Mouse (Mus musculus) heart, embryonic 10.5 days (tissue): ENCODE results near the gene Ccdc162. TPM values are rescaled to one million over a fixed set of nuclear protein-coding genes. Genes with fewer than 3 reads are reported as not detected.

Experiments used
- DNase-seq: peaks from one replicate; pipeline ENCODE4 v3.0.0-alpha.2; 2017; ENCODE audit warnings: low spot score
- H3K27ac ChIP-seq: fragments of 300-500 bp; sonication (generic); 2 replicates; pipeline ENCODE4 v1.5.1; 2016; ENCODE audit warnings: mild to moderate bottlenecking
- H3K27me3 ChIP-seq: fragments of 300-500 bp; sonication (generic); 2 replicates; pipeline ENCODE4 v1.6.1; 2016; ENCODE audit warnings: mild to moderate bottlenecking; ENCODE audit not compliant: poor library complexity, insufficient read depth, severe bottlenecking
- H3K36me3 ChIP-seq: fragments of 300-500 bp; sonication (generic); 2 replicates; pipeline ENCODE4 v1.6.1; 2016; ENCODE audit warnings: mild to moderate bottlenecking, moderate library complexity
- H3K4me1 ChIP-seq: fragments of 300-500 bp; sonication (generic); 2 replicates; pipeline ENCODE4 v1.6.1; 2016; ENCODE audit warnings: mild to moderate bottlenecking
- H3K4me3 ChIP-seq: fragments of 300-500 bp; sonication (generic); 2 replicates; pipeline ENCODE4 v1.5.1; 2016; ENCODE audit warnings: mild to moderate bottlenecking, moderate library complexity
- H3K9me3 ChIP-seq: fragments of 300-500 bp; sonication (generic); 2 replicates; pipeline ENCODE4 v1.6.1; 2016; ENCODE audit warnings: mild to moderate bottlenecking, moderate library complexity
- WGBS: fragments of 180-500 bp; shearing (Covaris S2); methylation state at CpG from one replicate; pipeline ENCODE4 v1.1.7; 2016; 5-methylcytosine and 5-hydroxymethylcytosine counted together
- polyA plus RNA-seq: library from polyadenylated mRNA; unstranded; fragments of >200 nt; fragmentation: Nextera tagmentation; extraction: Ambion mirVana; gene quantifications from 2 replicates; pipeline ENCODE4 v1.2.1, GENCODE M21; 2016

The Ccdc162 gene
- polyA plus RNA-seq, 1 experiment from 2014 or later = 0.40 TPM

DNA sequence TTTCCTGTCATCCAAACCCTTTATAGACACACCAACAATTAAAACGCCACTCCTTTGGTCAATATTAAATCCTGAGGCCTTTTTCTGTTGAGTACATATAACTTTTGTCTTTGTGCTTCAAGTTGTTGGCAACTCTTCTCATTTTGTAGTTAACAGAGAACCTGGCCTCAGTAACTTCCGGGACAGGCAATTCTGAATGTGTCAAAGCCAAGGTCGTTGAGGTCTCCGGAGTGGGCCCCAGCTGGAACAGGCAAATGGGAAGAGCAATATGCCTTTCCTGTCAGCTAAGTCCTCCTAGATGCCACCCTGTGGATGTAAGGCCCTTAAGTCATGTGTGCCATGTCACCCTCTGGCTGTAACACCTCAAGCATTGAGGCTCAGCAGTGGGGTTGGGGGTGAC, 136.0 kb downstream of the Ccdc162 start:
- Histone ChIP-seq H3K27me3 (no peaks in the 10 kb centered on the region), H3K36me3 (no peaks in the 10 kb centered on the region), H3K9me3 (no peaks in the 10 kb centered on the region), H3K4me3 (no peak overlapping the region), H3K4me1 (peaks cover 23% of the 10 kb centered on the region; the same call in 1 of the 2 replicates), H3K27ac (peak overlapping the region; percentile 54)
- no peak for DNase-seq
- WGBS = 53% methylated on average over 4 of the region's 4 CpGs

DNA sequence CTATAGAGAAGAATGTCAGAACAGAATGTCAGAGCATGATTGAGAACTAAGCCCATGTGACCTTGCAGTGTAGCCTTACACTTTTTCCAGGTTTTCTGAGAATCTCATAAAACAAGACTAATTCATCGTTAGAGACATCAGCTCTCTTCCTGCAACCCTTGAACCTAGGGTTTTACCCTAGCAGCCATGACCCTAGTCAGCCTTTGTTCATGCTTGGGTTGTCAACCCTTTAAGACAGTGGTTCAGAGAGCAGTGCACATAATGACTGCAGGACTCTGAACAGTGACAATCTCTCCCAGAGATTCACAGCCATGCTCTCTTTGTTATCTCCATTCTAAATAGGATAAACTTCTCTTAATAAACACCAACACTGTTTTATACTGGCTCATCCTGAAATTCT, 137.9 kb downstream of the Ccdc162 start:
- no peak overlapping the region for H3K27ac ChIP-seq
- H3K9me3 ChIP-seq = no peaks in the 10 kb centered on the region
- no peaks in the 10 kb centered on the region for H3K36me3 ChIP-seq
- H3K4me3 ChIP-seq = no peak overlapping the region
- no peak for DNase-seq
- H3K27me3 ChIP-seq = no peaks in the 10 kb centered on the region
- WGBS = 80% methylated on average over 1 of the region's 1 CpGs
- H3K4me1 ChIP-seq = peaks cover 29% of the 10 kb centered on the region

DNA sequence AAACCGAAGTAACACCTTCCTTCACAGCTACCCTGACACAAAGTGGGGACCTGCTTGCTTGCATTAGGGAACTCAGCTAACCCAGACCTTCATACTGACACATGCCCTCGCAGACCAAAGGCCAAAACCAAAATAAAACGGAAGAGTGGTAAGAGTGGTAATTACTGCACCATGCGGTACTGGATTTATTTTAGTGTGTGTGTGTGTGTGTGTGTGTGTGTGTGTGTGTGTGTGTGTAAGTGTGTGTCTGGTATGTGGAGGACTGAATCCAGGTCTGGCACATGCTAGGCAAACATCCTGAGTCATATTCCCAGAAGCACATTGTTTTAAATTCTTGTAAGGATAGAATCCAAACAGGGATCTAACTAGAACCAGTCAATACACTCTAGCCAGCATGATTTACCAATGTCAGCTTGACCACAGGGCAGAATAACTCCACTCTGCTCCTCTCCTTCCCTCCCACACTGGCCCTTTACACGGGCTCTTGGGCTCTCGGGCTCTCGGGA, 140.1 kb downstream of the Ccdc162 start:
- no peak for DNase-seq
- Histone ChIP-seq H3K27ac (no peak overlapping the region; the same call in 1 of the 2 replicates), H3K4me3 (no peak overlapping the region), H3K27me3 (no peaks in the 10 kb centered on the region), H3K9me3 (no peaks in the 10 kb centered on the region), H3K4me1 (peaks cover 36% of the 10 kb centered on the region), H3K36me3 (no peaks in the 10 kb centered on the region)
- 80% methylated on average over 7 of the region's 7 CpGs for WGBS

DNA sequence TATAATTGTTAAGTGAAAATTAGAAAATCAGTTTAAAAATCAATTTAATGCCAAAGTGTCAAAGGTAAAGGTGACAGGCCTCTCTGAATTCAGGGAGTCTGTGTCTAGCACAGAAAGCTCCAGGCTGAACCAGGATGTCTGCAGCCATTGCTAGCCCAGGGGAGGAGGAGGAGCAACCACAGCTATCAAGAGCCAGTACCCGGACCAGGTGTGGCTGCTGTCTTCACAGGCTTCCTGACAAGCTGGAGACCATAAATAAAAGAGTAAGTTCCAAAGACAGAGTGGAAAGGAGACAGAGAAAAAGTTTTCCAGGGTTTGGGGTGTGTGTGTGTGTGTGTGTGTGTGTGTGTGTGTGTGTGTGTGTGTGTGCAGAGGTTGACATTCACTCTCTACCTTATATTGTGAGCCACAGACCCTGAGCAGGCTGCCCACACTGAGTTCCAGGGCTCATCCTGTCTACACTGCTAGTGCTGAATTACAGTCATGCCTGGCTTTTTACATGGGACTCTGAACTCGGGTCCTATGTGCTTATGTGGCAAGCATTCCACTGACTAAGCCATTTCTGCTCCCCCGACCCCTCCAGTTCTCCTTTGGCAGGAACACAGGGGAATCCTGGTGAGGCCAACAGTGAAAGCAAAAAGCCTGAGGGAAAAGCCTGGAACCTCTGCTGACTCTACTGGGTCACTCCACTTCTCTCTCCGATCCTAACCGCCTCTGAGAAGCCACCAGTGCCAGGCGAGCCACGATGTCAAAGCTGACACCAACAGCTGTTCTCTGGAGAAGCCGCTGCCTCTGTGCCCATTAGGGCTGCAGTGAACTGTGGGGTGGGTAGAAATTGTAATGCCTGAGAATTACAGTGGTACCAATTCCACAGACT, 140.7 kb downstream of the Ccdc162 start:
- WGBS = 71% methylated on average over 8 of the region's 8 CpGs
- H3K27ac ChIP-seq = no peak overlapping the region; the same call in 1 of the 2 replicates
- H3K4me1 ChIP-seq = peaks cover 32% of the 10 kb centered on the region
- no peak overlapping the region for H3K4me3 ChIP-seq
- no peaks in the 10 kb centered on the region for H3K36me3 ChIP-seq
- H3K27me3 ChIP-seq = no peaks in the 10 kb centered on the region
- no peak for DNase-seq
- no peaks in the 10 kb centered on the region for H3K9me3 ChIP-seq

DNA sequence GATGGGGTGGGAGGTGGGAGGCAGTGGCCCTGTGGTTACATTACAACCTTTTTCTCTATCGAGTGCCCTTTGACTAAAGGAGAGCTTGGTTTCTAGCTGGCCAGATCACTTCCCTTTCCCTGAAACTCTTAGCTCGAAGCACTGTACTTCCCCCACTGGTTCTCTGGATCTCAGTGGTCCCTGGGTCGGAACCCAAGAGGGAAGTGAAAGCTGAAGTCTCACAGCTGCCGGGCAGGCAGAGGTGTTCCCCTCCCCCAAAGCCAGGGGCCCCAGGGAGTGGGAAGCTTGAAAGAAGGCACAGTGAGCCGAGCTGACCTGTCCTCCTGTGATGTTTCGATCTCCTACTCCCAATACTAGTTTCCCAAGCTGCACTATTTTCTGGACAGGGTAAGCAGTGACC, 143.2 kb downstream of the Ccdc162 start:
- H3K9me3 ChIP-seq = no peaks in the 10 kb centered on the region
- peaks cover 28% of the 10 kb centered on the region for H3K4me1 ChIP-seq
- H3K36me3 ChIP-seq = no peaks in the 10 kb centered on the region
- no peaks in the 10 kb centered on the region for H3K27me3 ChIP-seq
- 9% methylated on average over 6 of the region's 6 CpGs for WGBS
- no peak for DNase-seq
- H3K27ac ChIP-seq = peak overlapping the region; percentile 77
- H3K4me3 ChIP-seq = peak overlapping the region; percentile 31

DNA sequence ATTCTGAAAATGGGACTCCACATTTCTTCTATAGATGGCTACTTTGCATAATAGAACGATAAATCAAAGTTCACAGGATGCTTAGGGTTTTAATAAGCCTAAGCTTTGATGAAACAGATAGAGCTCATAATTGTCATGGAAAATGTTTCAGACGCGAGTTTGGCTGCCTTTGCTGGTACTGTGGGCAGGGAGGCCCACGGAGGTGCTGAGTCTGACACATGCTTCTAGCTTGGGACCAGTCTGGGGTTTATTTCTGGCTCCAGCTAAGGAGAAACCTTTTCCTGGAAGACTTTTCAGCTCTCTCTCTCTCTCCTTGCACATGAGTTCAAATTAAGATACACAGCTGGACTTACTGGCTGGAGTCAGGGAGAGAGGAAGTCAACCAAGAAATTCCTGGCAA, 144.2 kb downstream of the Ccdc162 start:
- 75% methylated on average over 4 of the region's 4 CpGs for WGBS

DNA sequence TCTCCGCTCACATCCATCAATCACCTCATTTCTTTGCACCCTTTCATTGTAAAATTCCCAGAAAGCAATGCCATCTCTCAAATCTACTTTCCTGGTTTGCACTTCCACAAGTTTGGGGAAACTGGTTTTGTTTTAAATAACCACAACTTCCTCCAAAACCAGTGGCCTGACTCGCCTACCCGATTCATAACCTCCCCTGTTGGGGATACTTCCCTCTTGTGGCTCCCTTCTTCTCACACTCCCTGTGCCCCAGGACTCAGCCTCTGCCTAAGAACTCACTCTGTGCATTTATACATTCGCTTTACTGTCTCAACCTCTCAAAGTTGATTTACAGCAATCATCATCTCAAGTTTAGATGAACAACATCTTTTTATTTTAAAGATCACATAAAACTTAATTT, 145.4 kb downstream of the Ccdc162 start:
- WGBS = 82% methylated on average over 4 of the region's 4 CpGs
- no peaks in the 10 kb centered on the region for H3K27me3 ChIP-seq
- no peak overlapping the region for H3K27ac ChIP-seq
- no peak overlapping the region for H3K4me3 ChIP-seq
- H3K4me1 ChIP-seq = peaks cover 28% of the 10 kb centered on the region
- DNase-seq = no peak
- H3K9me3 ChIP-seq = no peaks in the 10 kb centered on the region
- no peaks in the 10 kb centered on the region for H3K36me3 ChIP-seq

More for the DNA sequence above, 144.2 kb downstream of the Ccdc162 start:
- Histone ChIP-seq H3K4me1 (peaks cover 28% of the 10 kb centered on the region), H3K27ac (peak overlapping the region; percentile 77; the same call in 1 of the 2 replicates), H3K9me3 (no peaks in the 10 kb centered on the region), H3K36me3 (no peaks in the 10 kb centered on the region), H3K27me3 (no peaks in the 10 kb centered on the region), H3K4me3 (no peak overlapping the region)
- DNase-seq = no peak

DNA sequence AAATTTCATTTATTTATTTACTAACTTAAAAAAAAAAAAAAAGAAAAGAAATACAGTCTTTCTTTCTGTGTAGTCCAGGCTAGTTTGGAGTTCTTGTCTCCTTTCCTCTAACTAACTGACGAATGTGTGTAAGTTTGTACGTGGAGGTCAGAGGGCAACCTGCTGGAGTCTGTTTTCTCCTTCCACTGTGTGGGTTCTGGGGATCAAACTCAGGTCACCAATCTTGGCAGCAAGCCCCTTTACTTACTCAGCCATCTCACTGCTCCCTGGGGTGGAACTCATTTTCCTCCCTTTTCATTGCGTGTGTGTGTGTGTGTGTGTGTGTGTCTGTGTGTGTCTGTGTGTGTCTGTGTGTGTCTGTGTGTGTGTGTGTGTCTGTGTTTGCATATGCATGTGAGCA, 148.1 kb downstream of the Ccdc162 start:
- no peaks in the 10 kb centered on the region for H3K36me3 ChIP-seq
- WGBS = 64% methylated on average over 3 of the region's 3 CpGs
- no peak for DNase-seq
- H3K27ac ChIP-seq = no peak overlapping the region
- H3K27me3 ChIP-seq = no peaks in the 10 kb centered on the region
- peaks cover 27% of the 10 kb centered on the region for H3K4me1 ChIP-seq
- H3K4me3 ChIP-seq = no peak overlapping the region
- no peaks in the 10 kb centered on the region for H3K9me3 ChIP-seq

DNA sequence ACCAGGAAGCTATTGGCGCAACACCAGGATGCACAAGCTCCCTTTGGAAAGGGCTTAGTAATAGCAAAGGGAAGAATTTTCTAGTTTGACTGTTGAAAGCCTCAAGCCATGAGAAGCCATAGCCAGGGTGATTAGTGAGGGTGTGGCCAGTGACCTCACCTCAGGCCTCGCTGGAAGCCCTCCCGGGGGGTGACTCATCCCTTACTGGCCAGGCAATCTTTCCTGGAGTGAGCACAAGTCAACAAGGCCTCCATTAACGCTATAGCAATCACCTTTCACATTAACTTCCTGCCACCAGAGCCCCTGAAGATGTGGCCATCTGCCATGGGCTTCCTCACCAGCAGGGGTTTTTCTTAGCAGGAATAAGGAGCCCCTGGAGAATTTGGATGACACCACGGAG, 151.3 kb downstream of the Ccdc162 start:
- H3K27ac ChIP-seq = no peak overlapping the region
- no peak for DNase-seq
- H3K36me3 ChIP-seq = 0 out of 2 replicates have a peak, but pooled peaks cover 5% of the 10 kb centered on the region
- 17% methylated on average over 5 of the region's 5 CpGs for WGBS
- H3K27me3 ChIP-seq = no peaks in the 10 kb centered on the region
- H3K4me3 ChIP-seq = no peak overlapping the region
- peaks cover 12% of the 10 kb centered on the region for H3K4me1 ChIP-seq
- H3K9me3 ChIP-seq = peaks cover 4% of the 10 kb centered on the region; the same call in 1 of the 2 replicates

DNA sequence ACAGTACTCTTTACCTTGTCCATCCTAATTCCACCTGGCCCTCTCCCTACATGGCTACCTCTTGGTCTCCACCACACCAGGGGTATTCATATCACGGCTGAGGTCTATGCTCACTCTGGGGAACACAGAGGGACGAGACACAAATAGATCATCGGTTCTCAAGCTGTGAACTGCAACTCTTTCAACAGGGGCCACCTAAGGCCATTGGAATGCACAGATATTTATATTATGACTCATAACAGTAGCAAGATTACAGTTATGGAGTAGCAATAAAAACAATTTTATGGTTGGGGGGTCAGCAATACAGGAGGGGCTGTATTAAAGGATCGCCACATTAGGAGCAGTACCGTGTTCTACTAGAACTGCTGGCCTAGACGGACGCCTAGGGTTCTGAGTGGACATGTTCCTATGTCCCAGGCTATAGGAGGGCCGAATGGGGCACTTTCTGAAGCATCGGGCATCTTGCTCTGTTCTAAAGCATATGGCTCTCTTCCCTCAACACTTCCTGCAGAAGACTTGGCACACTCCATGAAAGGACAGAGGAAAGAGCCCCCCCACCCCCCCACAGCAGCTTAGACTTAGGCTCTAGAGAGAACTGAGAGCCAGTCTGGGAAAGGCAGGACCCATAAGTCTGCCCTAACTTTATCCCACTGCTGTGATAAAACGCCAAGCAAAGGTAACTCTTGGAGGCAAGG, 154.6 kb downstream of the Ccdc162 start:
- Histone ChIP-seq H3K9me3 (peaks cover 4% of the 10 kb centered on the region; the same call in 1 of the 2 replicates), H3K4me1 (peaks cover 12% of the 10 kb centered on the region), H3K36me3 (0 out of 2 replicates have a peak, but pooled peaks cover 5% of the 10 kb centered on the region), H3K4me3 (no peak overlapping the region), H3K27me3 (no peaks in the 10 kb centered on the region), H3K27ac (no peak overlapping the region)
- WGBS = 84% methylated on average over 10 of the region's 10 CpGs
- DNase-seq = no peak

DNA sequence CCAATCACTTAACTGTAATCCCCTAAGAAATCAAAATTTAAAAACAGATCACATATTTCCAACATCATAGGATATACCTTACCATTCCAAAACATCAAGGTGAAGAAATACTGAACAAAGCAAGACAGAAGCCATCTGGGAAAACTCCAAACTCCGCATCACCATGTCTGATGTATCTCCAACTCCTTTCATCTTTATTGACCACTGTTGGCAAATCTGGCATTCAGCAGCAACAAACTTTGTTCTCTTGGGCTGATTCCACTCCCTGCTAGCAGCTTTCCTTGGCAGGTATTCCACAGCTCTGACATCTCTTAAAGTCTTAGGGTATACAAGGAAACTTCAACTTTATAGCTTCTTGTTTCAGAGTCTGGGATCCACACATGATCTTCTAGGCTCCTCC, 158.0 kb downstream of the Ccdc162 start:
- Histone ChIP-seq H3K4me1 (0 out of 2 replicates have a peak, but pooled peaks cover under 1% of the 10 kb centered on the region), H3K27me3 (no peaks in the 10 kb centered on the region), H3K27ac (no peak overlapping the region), H3K4me3 (no peak overlapping the region), H3K9me3 (peaks cover 4% of the 10 kb centered on the region; the same call in 1 of the 2 replicates), H3K36me3 (0 out of 2 replicates have a peak, but pooled peaks cover 5% of the 10 kb centered on the region)
- no peak for DNase-seq
- WGBS = 93% methylated on average over 1 of the region's 1 CpGs

DNA sequence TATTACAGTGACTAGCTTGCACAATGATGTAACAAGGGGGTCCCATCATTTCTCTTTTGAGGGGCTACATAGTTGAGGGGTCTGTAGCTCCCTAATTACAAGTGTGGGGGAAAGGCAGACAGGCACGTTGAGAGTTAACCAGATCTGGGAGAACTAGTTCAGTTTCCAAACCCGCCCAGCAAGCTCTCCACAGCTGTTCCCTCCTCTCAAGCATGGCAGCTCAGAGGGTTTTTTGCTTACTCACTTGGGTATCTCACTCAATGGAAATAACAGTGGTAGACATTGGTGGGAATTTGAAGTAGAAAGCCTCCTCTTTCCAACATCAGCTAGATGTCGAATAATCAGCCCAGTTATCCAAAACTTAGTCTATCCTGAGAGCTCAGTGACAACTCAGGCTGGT, 161.4 kb downstream of the Ccdc162 start:
- no peaks in the 10 kb centered on the region for H3K36me3 ChIP-seq
- H3K27me3 ChIP-seq = no peaks in the 10 kb centered on the region
- 79% methylated on average over 3 of the region's 3 CpGs for WGBS
- no peak overlapping the region for H3K4me3 ChIP-seq
- no peak for DNase-seq
- no peak overlapping the region for H3K27ac ChIP-seq
- peaks cover 8% of the 10 kb centered on the region for H3K4me1 ChIP-seq
- H3K9me3 ChIP-seq = no peaks in the 10 kb centered on the region

DNA sequence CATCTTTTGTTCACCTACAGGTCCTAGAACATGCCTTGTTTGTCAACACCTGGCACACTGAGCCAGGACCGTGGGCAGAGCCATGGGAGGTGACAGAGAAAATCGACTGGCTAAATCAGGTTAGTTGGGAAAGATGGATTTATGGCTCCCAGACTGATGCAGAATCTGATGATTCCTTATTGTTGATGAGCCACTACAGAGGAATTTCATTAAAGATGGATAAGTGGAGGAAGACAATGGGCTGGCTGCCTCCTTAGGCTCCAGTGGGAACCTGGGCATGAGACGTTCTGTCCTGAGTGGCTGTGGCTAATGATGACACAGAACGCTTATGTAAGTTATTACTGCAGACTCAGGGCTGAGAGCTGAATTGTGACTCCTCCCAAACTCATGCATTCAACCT, 162.7 kb downstream of the Ccdc162 start:
- peaks cover 4% of the 10 kb centered on the region for H3K9me3 ChIP-seq
- 75% methylated on average over 4 of the region's 4 CpGs for WGBS
- DNase-seq = no peak
- no peak overlapping the region for H3K27ac ChIP-seq
- H3K27me3 ChIP-seq = no peaks in the 10 kb centered on the region
- no peak overlapping the region for H3K4me3 ChIP-seq
- H3K4me1 ChIP-seq = peaks cover 8% of the 10 kb centered on the region
- H3K36me3 ChIP-seq = no peaks in the 10 kb centered on the region
